Mouse (Mus musculus) ES-Bruce4 (cell line): Measurements from ENCODE around the gene 1110032F04Rik.

Experiments
- CTCF ChIP-seq: IDR thresholded peaks from one replicate; pipeline ENCODE4 v1.8.1; 2011; ENCODE audit warnings: low read depth, low read length
- EP300 ChIP-seq: IDR thresholded peaks from 2 replicates; pipeline ENCODE4 v1.6.1; 2011; ENCODE audit warnings: low read depth, low read length; ENCODE audit not compliant: insufficient read depth
- POLR2A ChIP-seq: IDR thresholded peaks from one replicate; pipeline ENCODE4 v1.8.1; 2011; ENCODE audit warnings: low read length; ENCODE audit not compliant: insufficient read depth

DNA sequence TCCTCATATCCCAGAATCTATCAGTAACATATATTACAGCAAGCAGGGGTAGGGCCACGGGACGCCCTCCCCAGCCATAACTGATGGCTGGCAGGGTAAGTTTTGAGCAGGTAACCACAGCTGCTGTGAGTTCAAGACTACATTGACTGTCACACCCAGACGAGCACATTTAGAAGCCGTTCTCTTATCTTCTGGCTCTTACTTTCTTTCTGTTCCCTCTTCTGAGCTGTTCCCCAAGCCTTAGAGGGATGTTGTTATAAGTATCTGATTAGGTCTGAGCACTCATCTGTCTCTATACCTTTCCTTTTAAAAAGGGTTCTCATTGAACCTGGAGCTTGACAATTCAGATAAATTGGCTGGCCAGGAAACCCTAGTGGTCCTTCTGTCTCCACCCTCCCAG is 38.1 kb downstream of the 1110032F04Rik start:
- TF ChIP-seq CTCF = no peak
- TF ChIP-seq POLR2A = no peak
- no peak for TF ChIP-seq EP300
